Mouse (Mus musculus) forebrain, embryonic 14.5 days (tissue): Measurements from ENCODE around the gene Neu1. TPM values are rescaled to one million over a fixed set of nuclear protein-coding genes. Genes with fewer than 3 reads are reported as not detected.

Experiments
- polyA plus RNA-seq: library from polyadenylated mRNA; unstranded; fragments of >200 nt; fragmentation: Nextera tagmentation; extraction: Ambion mirVana; gene quantifications from 2 replicates; pipeline ENCODE4 v1.2.1, GENCODE M21; 2014

Neu1 gene
- polyA plus RNA-seq, 1 experiment from 2014 or later, result 16.2 TPM

Other genes starting within 250 kb of the Neu1 start
- gene C4b, start 187.4 kb upstream of the Neu1 start, polyA plus RNA-seq, result not detected in 2 replicates
- not detected in 2 replicates for gene Cyp21a1, start 126.7 kb upstream of the Neu1 start, polyA plus RNA-seq
- gene Stk19, start 94.3 kb upstream of the Neu1 start, polyA plus RNA-seq, result 31.7 and 33.8 TPM in 2 replicates
- 54.9 and 66.4 TPM in 2 replicates for gene Dxo, start 94.2 kb upstream of the Neu1 start, polyA plus RNA-seq
- gene Skiv2l, start 81.0 kb upstream of the Neu1 start, polyA plus RNA-seq, result 36.6 and 46.9 TPM in 2 replicates
- 82.9 and 92.3 TPM in 2 replicates for gene Nelfe, start 80.9 kb upstream of the Neu1 start, polyA plus RNA-seq
- gene Cfb, start 68.7 kb upstream of the Neu1 start, polyA plus RNA-seq, result 0.93 and 0.94 TPM in 2 replicates
- gene Zbtb12, start 51.8 kb upstream of the Neu1 start, polyA plus RNA-seq, result 3.5 and 3.8 TPM in 2 replicates
- 0.28 TPM in 1 of 2 replicates, not detected in the other for gene Gm20547, start 49.2 kb upstream of the Neu1 start, polyA plus RNA-seq
- 1.3 and 1.4 TPM in 2 replicates for gene C2, start 33.0 kb upstream of the Neu1 start, polyA plus RNA-seq
- 62.5 and 76.9 TPM in 2 replicates for gene Ehmt2, start 32.8 kb upstream of the Neu1 start, polyA plus RNA-seq
- gene Slc44a4, start 16.8 kb upstream of the Neu1 start, polyA plus RNA-seq, result not detected in 2 replicates
- 0.15 TPM in 1 of 2 replicates, not detected in the other for gene Hspa1b, start 28.0 kb downstream of the Neu1 start, polyA plus RNA-seq
- gene Gm20481, start 38.7 kb downstream of the Neu1 start, polyA plus RNA-seq, result not detected in 2 replicates
- gene Hspa1a, start 40.9 kb downstream of the Neu1 start, polyA plus RNA-seq, result 1.4 and 3.7 TPM in 2 replicates
- 1.3 and 1.4 TPM in 2 replicates for gene Hspa1l, start 41.5 kb downstream of the Neu1 start, polyA plus RNA-seq
- gene Lsm2, start 50.6 kb downstream of the Neu1 start, polyA plus RNA-seq, result 131 and 148 TPM in 2 replicates
- 42.4 and 53.9 TPM in 2 replicates for gene Vars, start 69.7 kb downstream of the Neu1 start, polyA plus RNA-seq
- 0.05 and 0.11 TPM in 2 replicates for gene Vwa7, start 85.3 kb downstream of the Neu1 start, polyA plus RNA-seq
- gene Sapcd1, start 96.8 kb downstream of the Neu1 start, polyA plus RNA-seq, result 2.9 and 6.2 TPM in 2 replicates
- 2.3 and 2.6 TPM in 2 replicates for gene Msh5, start 115.5 kb downstream of the Neu1 start, polyA plus RNA-seq
- gene Clic1, start 118.7 kb downstream of the Neu1 start, polyA plus RNA-seq, result 28.3 and 37.3 TPM in 2 replicates
- gene Ddah2, start 127.8 kb downstream of the Neu1 start, polyA plus RNA-seq, result 617 and 661 TPM in 2 replicates
- gene Ly6g6c, start 134.1 kb downstream of the Neu1 start, polyA plus RNA-seq, result not detected in 2 replicates
- gene Mpig6b, start 134.9 kb downstream of the Neu1 start, polyA plus RNA-seq, result 0.28 and 0.42 TPM in 2 replicates
- gene Ly6g6e, start 145.6 kb downstream of the Neu1 start, polyA plus RNA-seq, result 10.1 and 10.7 TPM in 2 replicates
- gene Ly6g6d, start 146.8 kb downstream of the Neu1 start, polyA plus RNA-seq, result 0.76 and 1.1 TPM in 2 replicates
- 0.15 TPM in 1 of 2 replicates, not detected in the other for gene Ly6g6f, start 154.4 kb downstream of the Neu1 start, polyA plus RNA-seq
- gene Abhd16a, start 158.0 kb downstream of the Neu1 start, polyA plus RNA-seq, result 69.9 and 75.7 TPM in 2 replicates
- not detected in 2 replicates for gene Ly6g5c, start 177.0 kb downstream of the Neu1 start, polyA plus RNA-seq
- gene Ly6g5b, start 184.2 kb downstream of the Neu1 start, polyA plus RNA-seq, result 0.89 and 1.1 TPM in 2 replicates
- gene Gpank1, start 190.2 kb downstream of the Neu1 start, polyA plus RNA-seq, result 31.3 and 34.2 TPM in 2 replicates
- gene Csnk2b, start 190.8 kb downstream of the Neu1 start, polyA plus RNA-seq, result 313 and 353 TPM in 2 replicates
- gene D17H6S53E, start 195.1 kb downstream of the Neu1 start, polyA plus RNA-seq, result 5.2 and 5.5 TPM in 2 replicates
- gene Apom, start 200.8 kb downstream of the Neu1 start, polyA plus RNA-seq, result 0.22 and 0.29 TPM in 2 replicates
- 128 and 144 TPM in 2 replicates for gene Bag6, start 203.9 kb downstream of the Neu1 start, polyA plus RNA-seq
- 117 and 141 TPM in 2 replicates for gene Prrc2a, start 233.6 kb downstream of the Neu1 start, polyA plus RNA-seq
- gene Aif1, start 244.8 kb downstream of the Neu1 start, polyA plus RNA-seq, result 6.9 and 7.3 TPM in 2 replicates